ENCODE assay signal across 23 mouse cellular contexts in the genomic region with DNA sequence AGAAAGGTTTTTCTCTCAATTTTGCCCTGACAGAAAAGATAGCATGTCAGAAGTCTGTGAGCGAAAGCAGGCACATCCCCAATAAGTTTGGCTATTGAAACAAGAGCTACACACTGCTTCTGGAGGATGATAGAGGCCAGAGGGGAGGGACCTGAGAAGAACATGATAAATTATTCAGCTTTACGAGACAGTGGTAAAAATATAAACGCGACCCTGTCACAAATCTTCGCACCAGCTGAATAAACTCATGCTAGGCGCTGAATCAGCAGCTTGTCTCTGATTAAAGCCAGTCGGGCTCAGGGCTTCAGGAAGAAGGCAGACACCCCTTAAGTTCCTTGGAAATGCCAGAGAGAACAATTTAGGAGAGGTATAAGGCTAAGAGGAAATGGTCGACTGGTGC.
DNase-seq lines count a peak whose midpoint lies in the region; ATAC-seq and TF ChIP-seq lines count a peak whose summit lies in the region.
"Had no signal": no experiment of that assay in that cellular context is flagged by ENCODE, and none has a peak within 500 bp of the region (broad histone marks: within the 10 kb centered on the region; RNA-seq: fewer than 3 reads in every experiment).

No protein-coding gene starts in this region.

- WGBS in kidney, embryonic 14.5 days: 11% methylated on average over 8 of the region's 8 CpGs
- 35% methylated on average over 8 of the region's 8 CpGs for WGBS in lung, embryonic 14.5 days
- 59% methylated on average over 8 of the region's 8 CpGs for WGBS in embryonic facial prominence, embryonic 10.5 days
- WGBS in neural tube, embryonic 11.5 days: 50% methylated on average over 8 of the region's 8 CpGs

- H3K4me1 ChIP-seq in kidney, embryonic 14.5 days (ENCODE audit: control insufficient read depth, insufficient read depth, low read length): peaks cover 5% of the 10 kb centered on the region; the same call in 1 of the 2 replicates
- no peaks in the 10 kb centered on the region for H3K4me1 ChIP-seq in lung, embryonic 14.5 days (ENCODE audit: insufficient read depth)
- 0 out of 2 replicates have a peak, but pooled peaks cover 4% of the 10 kb centered on the region for H3K4me1 ChIP-seq in embryonic facial prominence, embryonic 10.5 days
- H3K4me1 ChIP-seq in neural tube, embryonic 11.5 days (ENCODE audit: control insufficient read depth, insufficient read depth, low read length): no peaks in the 10 kb centered on the region
- H3K4me1 ChIP-seq: heart, embryonic 15.5 days; hindbrain, embryonic 15.5 days; liver, embryonic 15.5 days; midbrain, embryonic 10.5 days had no signal

- no peak overlapping the region for H3K27ac ChIP-seq in kidney, embryonic 14.5 days (ENCODE audit: low read depth, low read length)
- H3K27ac ChIP-seq in lung, embryonic 14.5 days (ENCODE audit: low read depth): no peak overlapping the region
- H3K27ac ChIP-seq in embryonic facial prominence, embryonic 10.5 days (replicated peaks): no peak overlapping the region
- H3K27ac ChIP-seq in neural tube, embryonic 11.5 days (ENCODE audit: low read depth, low read length): no peak overlapping the region
- H3K27ac ChIP-seq: heart, embryonic 15.5 days; hindbrain, embryonic 15.5 days; limb, embryonic 15.5 days; liver, embryonic 15.5 days; macrophage; midbrain, embryonic 10.5 days had no signal

- H3K4me2 ChIP-seq in kidney, embryonic 14.5 days (replicated peaks; ENCODE audit: low read depth, low read length): no peak overlapping the region
- no peak overlapping the region for H3K4me2 ChIP-seq in lung, embryonic 14.5 days
- H3K4me2 ChIP-seq in neural tube, embryonic 11.5 days (ENCODE audit: low read depth): no peak overlapping the region
- H3K4me2 ChIP-seq: heart, embryonic 15.5 days; hindbrain, embryonic 15.5 days; limb, embryonic 15.5 days; liver, embryonic 15.5 days had no signal

- H3K9ac ChIP-seq in kidney, embryonic 14.5 days (ENCODE audit: low read depth, low read length): no peak overlapping the region
- H3K9ac ChIP-seq in lung, embryonic 14.5 days: no peak overlapping the region
- no peak overlapping the region for H3K9ac ChIP-seq in neural tube, embryonic 11.5 days (ENCODE audit: low read length)
- H3K9ac ChIP-seq: forebrain, postnatal 0 days; heart, embryonic 15.5 days; hindbrain, embryonic 15.5 days; limb, embryonic 15.5 days; liver, embryonic 15.5 days had no signal

- H3K9me3 ChIP-seq in kidney, embryonic 14.5 days (ENCODE audit: control insufficient read depth, low read length): no peaks in the 10 kb centered on the region; the same call in 1 of the 2 replicates
- no peaks in the 10 kb centered on the region; the same call in 1 of the 2 replicates for H3K9me3 ChIP-seq in lung, embryonic 14.5 days (ENCODE audit: low read depth, low read length)
- no peaks in the 10 kb centered on the region for H3K9me3 ChIP-seq in embryonic facial prominence, embryonic 10.5 days
- no peaks in the 10 kb centered on the region for H3K9me3 ChIP-seq in neural tube, embryonic 11.5 days (ENCODE audit: control insufficient read depth, low read length)
- H3K9me3 ChIP-seq: heart, embryonic 15.5 days; hindbrain, embryonic 15.5 days; limb, embryonic 15.5 days; liver, embryonic 15.5 days; midbrain, embryonic 10.5 days had no signal

- ATAC-seq in kidney, embryonic 14.5 days (ENCODE audit: low FRiP score, low TSS enrichment): peak; percentile 55; the same call in 1 of the 2 replicates
- ATAC-seq in lung, embryonic 14.5 days (ENCODE audit: insufficient read depth): no peak
- ATAC-seq in neural tube, embryonic 11.5 days (ENCODE audit: insufficient read depth, low FRiP score, low TSS enrichment): no peak
- ATAC-seq: forebrain, postnatal 0 days had no signal

- DNase-seq in kidney, adult 9 months: no peak
- DNase-seq in lung, embryonic 14.5 days: peak; percentile 34
- DNase-seq in lung, postnatal 4 days: no peak
- peak; percentile 18 for DNase-seq in embryonic facial prominence, embryonic 10.5 days (ENCODE audit: low spot score)
- DNase-seq in neural tube, embryonic 11.5 days (ENCODE audit: low spot score): peak; percentile 13
- no peak for DNase-seq in left cerebral cortex, postnatal 25 days (ENCODE audit: low spot score in 2 of 2)
- DNase-seq in urinary bladder, postnatal 14 days (ENCODE audit: low spot score): no peak
- DNase-seq: adrenal gland, postnatal 36 days; cerebellum, adult 11-12 months; cerebellum, postnatal 10 days; forebrain, postnatal 0 days; gastrocnemius, postnatal 36 days; heart, postnatal 36 days; layer of hippocampus, postnatal 36 days; thymus, adult 2 months; thymus, postnatal 4 days had no signal

- TF ChIP-seq CTCF in lung, embryonic 14.5 days (IDR thresholded peaks at IDR 0.05; ENCODE audit: low read depth): no peak

- H3K4me3 ChIP-seq in kidney, embryonic 14.5 days (ENCODE audit: low read length): no peak overlapping the region
- no peak overlapping the region for H3K4me3 ChIP-seq in lung, embryonic 14.5 days (ENCODE audit: low read depth, low read length)
- H3K4me3 ChIP-seq in embryonic facial prominence, embryonic 10.5 days: no peak overlapping the region
- H3K4me3 ChIP-seq in neural tube, embryonic 11.5 days (ENCODE audit: low read depth, low read length): no peak overlapping the region
- H3K4me3 ChIP-seq: heart, embryonic 15.5 days; hindbrain, embryonic 15.5 days; limb, embryonic 15.5 days; liver, embryonic 15.5 days; midbrain, embryonic 10.5 days had no signal

- intact Hi-C loops in left cerebral cortex, postnatal 25 days (cut with DNase I): no loop called here

- H3K36me3 ChIP-seq in kidney, embryonic 14.5 days (ENCODE audit: control insufficient read depth, insufficient read depth, low read length): no peaks in the 10 kb centered on the region
- no peaks in the 10 kb centered on the region for H3K36me3 ChIP-seq in lung, embryonic 14.5 days (ENCODE audit: insufficient read depth)
- no peaks in the 10 kb centered on the region for H3K36me3 ChIP-seq in embryonic facial prominence, embryonic 10.5 days (replicated peaks)
- H3K36me3 ChIP-seq in neural tube, embryonic 11.5 days (ENCODE audit: control insufficient read depth, insufficient read depth, low read length): no peaks in the 10 kb centered on the region
- H3K36me3 ChIP-seq: heart, embryonic 15.5 days; hindbrain, embryonic 15.5 days; limb, embryonic 15.5 days; liver, embryonic 15.5 days; midbrain, embryonic 10.5 days had no signal

- no peaks in the 10 kb centered on the region for H3K27me3 ChIP-seq in kidney, embryonic 14.5 days (ENCODE audit: control insufficient read depth, insufficient read depth, low read length)
- no peaks in the 10 kb centered on the region for H3K27me3 ChIP-seq in lung, embryonic 14.5 days (ENCODE audit: insufficient read depth, low read length)
- no peaks in the 10 kb centered on the region for H3K27me3 ChIP-seq in embryonic facial prominence, embryonic 10.5 days (replicated peaks; ENCODE audit: low read depth, poor library complexity, severe bottlenecking)
- H3K27me3 ChIP-seq in neural tube, embryonic 11.5 days (ENCODE audit: control insufficient read depth, insufficient read depth, low read length): no peaks in the 10 kb centered on the region
- H3K27me3 ChIP-seq: heart, embryonic 15.5 days; hindbrain, embryonic 15.5 days; limb, embryonic 15.5 days; liver, embryonic 15.5 days had no signal

Comparison
In these comparisons a context has a peak if more than half of its experiments do, and no peak if none do; other contexts are left out.
1. DNase-seq: peak in lung, embryonic 14.5 days (single experiment), embryonic facial prominence, embryonic 10.5 days (single experiment) and neural tube, embryonic 11.5 days (single experiment); none in kidney, adult 9 months (single experiment), lung, postnatal 4 days (0 of 2), left cerebral cortex, postnatal 25 days (0 of 2) and urinary bladder, postnatal 14 days (single experiment).